Mouse (Mus musculus) heart, postnatal 0 days (tissue): ENCODE data around the gene A530064D06Rik. TPM values are rescaled to one million over a fixed set of nuclear protein-coding genes. Genes with fewer than 3 reads are reported as not detected.

ENCODE experiments used
- ATAC-seq: fragments of 200-750 bp; cut with Nextera tagmentation; 2 replicates; pipeline ENCODE4 v1.8.0; 2017; ENCODE audit warnings: low read depth, moderate number of reproducible peaks, moderate library complexity; ENCODE audit not compliant: insufficient read depth
- DNase-seq: peaks from one replicate; pipeline ENCODE4 v3.0.0-alpha.2; 2016; ENCODE audit warnings: low spot score
- H3K27ac ChIP-seq: fragments of 300-500 bp; sonication (generic); 2 replicates; pipeline ENCODE4 v1.5.1; 2014; ENCODE audit warnings: low read depth, mild to moderate bottlenecking
- H3K27me3 ChIP-seq: fragments of 300-500 bp; sonication (generic); 2 replicates; pipeline ENCODE4 v1.6.1; 2014; ENCODE audit warnings: low read length, mixed read lengths; ENCODE audit not compliant: control insufficient read depth, insufficient read depth
- H3K36me3 ChIP-seq: fragments of 300-500 bp; sonication (generic); replicated peaks from 2 replicates; pipeline ENCODE4 v1.6.1; 2014; ENCODE audit warnings: low read length, mixed read lengths; ENCODE audit not compliant: control insufficient read depth, insufficient read depth
- H3K4me1 ChIP-seq: fragments of 300-500 bp; sonication (generic); 2 replicates; pipeline ENCODE4 v1.6.1; 2014; ENCODE audit warnings: antibody characterized with exemption; ENCODE audit not compliant: control insufficient read depth, insufficient read depth
- H3K4me2 ChIP-seq: fragments of 300-500 bp; sonication (generic); 2 replicates; pipeline ENCODE4 v1.6.1; 2014; ENCODE audit warnings: low read depth, mild to moderate bottlenecking, low read length, moderate library complexity
- H3K4me3 ChIP-seq: fragments of 300-500 bp; sonication (generic); 2 replicates; pipeline ENCODE4 v1.5.1; 2014; ENCODE audit warnings: low read depth, low read length
- H3K9ac ChIP-seq: fragments of 300-500 bp; sonication (generic); replicated peaks from 2 replicates; pipeline ENCODE4 v1.6.1; 2014; ENCODE audit warnings: low read depth, low read length, mixed read lengths
- H3K9me3 ChIP-seq: fragments of 300-500 bp; sonication (generic); replicated peaks from 2 replicates; pipeline ENCODE4 v1.6.1; 2016; ENCODE audit warnings: low read length; ENCODE audit not compliant: control insufficient read depth
- CTCF ChIP-seq: IDR thresholded peaks from 2 replicates; pipeline ENCODE4 v1.5.1; 2016; ENCODE audit warnings: antibody characterized with exemption, control low read depth, low read depth
- EP300 ChIP-seq: IDR thresholded peaks from 2 replicates; pipeline ENCODE4 v1.6.1; 2016; ENCODE audit warnings: antibody characterized with exemption, low read depth
- WGBS: fragments of 180-500 bp; shearing (Covaris S2); extraction: QIAGEN DNeasy Blood & Tissue Kit; methylation state at CpG from one replicate; pipeline ENCODE4 v1.1.7; 2014; 5-methylcytosine and 5-hydroxymethylcytosine counted together
- polyA plus RNA-seq: library from polyadenylated mRNA; unstranded; fragments of >200 nt; fragmentation: Nextera tagmentation; extraction: Ambion mirVana; gene quantifications from 2 replicates; pipeline ENCODE4 v1.2.1, GENCODE M21; 2015
- total RNA-seq: library from RNA; depleted of rRNA; stranded (reverse); fragments of >200 nt; gene quantifications from 2 replicates; pipeline ENCODE4 v1.2.3, GENCODE M21; 2014; ENCODE audit warnings: low replicate concordance; rRNA removed

The A530064D06Rik gene
- total and polyA plus RNA-seq, 2 experiments from 2014 or later: 0.08 TPM; not detected in 1

DNA sequence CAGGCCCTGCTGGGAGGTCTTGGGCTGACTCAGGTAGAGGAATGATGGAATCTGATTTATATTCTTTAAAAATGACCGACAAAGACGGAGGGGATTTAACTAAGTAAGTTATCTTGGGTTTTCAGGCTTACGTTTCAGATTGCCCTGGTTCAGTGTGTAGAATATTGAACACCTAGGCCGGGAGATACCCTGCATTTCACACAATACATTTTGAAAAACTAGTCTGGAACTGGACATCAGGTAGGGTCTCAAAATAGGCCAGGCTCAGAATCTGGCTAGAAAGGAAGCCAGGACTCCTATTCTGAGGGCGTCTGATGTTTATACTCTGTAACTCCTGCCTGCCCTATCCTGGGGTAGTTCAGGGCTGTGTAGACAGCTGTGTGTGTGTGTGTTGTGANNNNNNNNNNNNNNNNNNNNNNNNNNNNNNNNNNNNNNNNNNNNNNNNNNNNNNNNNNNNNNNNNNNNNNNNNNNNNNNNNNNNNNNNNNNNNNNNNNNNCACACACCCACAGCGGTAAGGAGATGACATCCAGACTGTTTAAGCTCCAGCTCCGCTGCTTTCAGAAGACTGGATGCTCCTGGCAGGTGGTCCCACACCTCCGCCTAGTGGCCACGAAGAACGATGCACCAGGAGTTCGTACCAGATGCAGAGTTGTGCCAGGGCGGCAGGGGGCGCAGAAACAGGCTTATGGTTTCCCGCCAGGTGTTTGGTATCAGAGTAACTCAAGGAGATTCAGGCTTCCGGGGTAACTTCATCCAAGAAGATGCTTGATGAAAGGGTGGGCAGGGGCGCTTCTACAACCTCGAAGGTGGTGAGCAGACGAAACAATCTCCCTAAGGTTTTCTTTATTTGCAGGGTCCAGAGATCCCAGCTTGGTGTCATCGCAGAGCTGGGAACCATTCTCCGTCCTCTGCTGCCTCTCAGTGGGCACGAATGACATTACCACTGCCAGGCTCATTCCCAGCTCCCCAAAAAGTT is 66.3 kb downstream of the A530064D06Rik start:
- Histone ChIP-seq H3K9me3 (no peaks in the 10 kb centered on the region), H3K4me2 (0 out of 2 replicates have a peak overlapping the region, but pooled peaks have one; percentile 2), H3K4me1 (peaks cover 14% of the 10 kb centered on the region), H3K27ac (no peak overlapping the region), H3K9ac (no peak overlapping the region), H3K27me3 (peaks cover 48% of the 10 kb centered on the region), H3K4me3 (peak overlapping the region; percentile 5; the same call in 1 of the 2 replicates), H3K36me3 (no peaks in the 10 kb centered on the region)
- 15% methylated on average over 20 of the region's 21 CpGs for WGBS
- ATAC-seq (peak; percentile 84), DNase-seq (peak; percentile 91)
- TF ChIP-seq CTCF: peak; percentile 98
- no peak for TF ChIP-seq EP300

GRCm38 (mm10) chr17:48099312-48099711 is 67.8 kb downstream of the A530064D06Rik start:
- Histone ChIP-seq H3K36me3 (no peaks in the 10 kb centered on the region), H3K9me3 (no peaks in the 10 kb centered on the region), H3K27me3 (peaks cover 62% of the 10 kb centered on the region), H3K4me2 (no peak overlapping the region), H3K9ac (no peak overlapping the region), H3K27ac (no peak overlapping the region), H3K4me1 (peaks cover 14% of the 10 kb centered on the region), H3K4me3 (no peak overlapping the region)
- 16% methylated on average over 11 of the region's 11 CpGs for WGBS
- ATAC-seq: no peak
- no peak for DNase-seq
- TF ChIP-seq EP300: no peak
- no peak for TF ChIP-seq CTCF

Other genes with a start within 250 kb of the A530064D06Rik start
- gene Foxp4, start 242.6 kb downstream of the A530064D06Rik start, total RNA-seq: 14.2 and 21.0 TPM in 2 replicates
- 3.3 and 4.1 TPM in 2 replicates for gene Foxp4, start 242.6 kb downstream of the A530064D06Rik start, polyA plus RNA-seq
- gene 1700122O11Rik, start 129.0 kb downstream of the A530064D06Rik start, total RNA-seq: not detected in 2 replicates
- not detected in 2 replicates for gene 1700122O11Rik, start 129.0 kb downstream of the A530064D06Rik start, polyA plus RNA-seq
- not detected in 2 replicates for gene 1700067P10Rik, start 78.0 kb downstream of the A530064D06Rik start, total RNA-seq
- gene 1700067P10Rik, start 78.0 kb downstream of the A530064D06Rik start, polyA plus RNA-seq: not detected in 2 replicates
- gene 9830107B12Rik, start 21.0 kb downstream of the A530064D06Rik start, total RNA-seq: not detected in 2 replicates
- 0.08 TPM in 1 of 2 replicates, not detected in the other for gene 9830107B12Rik, start 21.0 kb downstream of the A530064D06Rik start, polyA plus RNA-seq
- 1.6 TPM in 1 of 2 replicates, not detected in the other for gene Trem1, start 65.5 kb upstream of the A530064D06Rik start, total RNA-seq
- gene Trem1, start 65.5 kb upstream of the A530064D06Rik start, polyA plus RNA-seq: 0.04 TPM in 2 replicates
- not detected in 2 replicates for gene Trem3, start 80.5 kb upstream of the A530064D06Rik start, total RNA-seq
- 0.11 and 0.15 TPM in 2 replicates for gene Trem3, start 80.5 kb upstream of the A530064D06Rik start, polyA plus RNA-seq
- 0.19 TPM in 1 of 2 replicates, not detected in the other for gene Treml4, start 97.0 kb upstream of the A530064D06Rik start, total RNA-seq
- 0.36 and 0.44 TPM in 2 replicates for gene Treml4, start 97.0 kb upstream of the A530064D06Rik start, polyA plus RNA-seq
- gene Treml2, start 132.2 kb upstream of the A530064D06Rik start, total RNA-seq: 0.15 and 7.9 TPM in 2 replicates
- not detected in 2 replicates for gene Treml2, start 132.2 kb upstream of the A530064D06Rik start, polyA plus RNA-seq
- 0.23 and 0.31 TPM in 2 replicates for gene B430306N03Rik, start 148.9 kb upstream of the A530064D06Rik start, total RNA-seq
- 0.16 and 0.18 TPM in 2 replicates for gene B430306N03Rik, start 148.9 kb upstream of the A530064D06Rik start, polyA plus RNA-seq
- 1.2 and 3.5 TPM in 2 replicates for gene Trem2, start 179.1 kb upstream of the A530064D06Rik start, total RNA-seq
- 2.7 and 3.5 TPM in 2 replicates for gene Trem2, start 179.1 kb upstream of the A530064D06Rik start, polyA plus RNA-seq
- 2.9 TPM in 1 of 2 replicates, not detected in the other for gene Treml1, start 192.6 kb upstream of the A530064D06Rik start, total RNA-seq
- gene Treml1, start 192.6 kb upstream of the A530064D06Rik start, polyA plus RNA-seq: 0.44 and 0.57 TPM in 2 replicates
- 19.0 and 27.4 TPM in 2 replicates for gene Nfya, start 242.6 kb upstream of the A530064D06Rik start, total RNA-seq
- gene Nfya, start 242.6 kb upstream of the A530064D06Rik start, polyA plus RNA-seq: 4.7 and 5.5 TPM in 2 replicates
- 7.1 and 12.9 TPM in 2 replicates for gene Oard1, start 242.7 kb upstream of the A530064D06Rik start, total RNA-seq
- 30.3 and 31.4 TPM in 2 replicates for gene Oard1, start 242.7 kb upstream of the A530064D06Rik start, polyA plus RNA-seq